Mouse (Mus musculus) erythroblast, embryonic 14.5 days (primary cell): ENCODE measurements around the gene Uhrf2.

Experiments used
- GATA1 ChIP-seq: IDR thresholded peaks from 2 replicates; pipeline ENCODE4 v1.6.1; 2012; ENCODE audit warnings: low read length, inconsistent platforms, mixed read lengths
- TAL1 ChIP-seq: IDR thresholded peaks from 3 replicates; pipeline ENCODE4 v1.6.1; 2012; ENCODE audit warnings: low read length, inconsistent platforms, mixed read lengths

DNA sequence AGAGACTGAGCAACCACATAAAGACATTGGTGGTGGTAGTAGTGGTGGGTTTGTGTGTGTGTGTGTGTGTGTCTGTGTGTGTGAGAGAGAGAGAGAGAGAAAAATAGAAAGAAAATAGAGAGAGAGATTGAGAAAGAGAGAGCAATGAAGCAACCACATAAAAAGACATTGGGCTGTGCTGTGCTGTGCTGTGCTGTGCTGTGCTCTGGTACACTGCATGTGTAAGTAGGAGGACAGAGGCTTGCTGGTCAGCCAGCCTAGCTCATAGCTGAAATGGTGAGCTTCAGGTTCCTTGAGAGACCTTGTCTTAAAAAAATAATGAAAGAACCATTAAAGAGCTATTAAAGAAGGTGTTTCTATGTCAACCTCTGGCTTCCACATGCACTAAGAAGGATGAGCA lies 78.3 kb downstream of the Uhrf2 start:
- TF ChIP-seq GATA1 (no peak), TAL1 (no peak)
